Mouse (Mus musculus) gastrocnemius, adult 18-20 months (tissue): ENCODE results near the gene Fuca1. TPM values are rescaled to one million over a fixed set of nuclear protein-coding genes. Genes with fewer than 3 reads are reported as not detected.

ENCODE experiments used
- DNase-seq: peaks from one replicate; pipeline ENCODE4 v3.0.0; 2021; ENCODE audit warnings: low spot score
- total RNA-seq, 2 experiments: library from RNA; stranded (reverse); gene quantifications; 2 replicates each; pipeline ENCODE4 v1.2.3; 2021

Fuca1 gene
- total RNA-seq, 2 experiments from 2014 or later: 22.5 to 23.3 TPM

DNA sequence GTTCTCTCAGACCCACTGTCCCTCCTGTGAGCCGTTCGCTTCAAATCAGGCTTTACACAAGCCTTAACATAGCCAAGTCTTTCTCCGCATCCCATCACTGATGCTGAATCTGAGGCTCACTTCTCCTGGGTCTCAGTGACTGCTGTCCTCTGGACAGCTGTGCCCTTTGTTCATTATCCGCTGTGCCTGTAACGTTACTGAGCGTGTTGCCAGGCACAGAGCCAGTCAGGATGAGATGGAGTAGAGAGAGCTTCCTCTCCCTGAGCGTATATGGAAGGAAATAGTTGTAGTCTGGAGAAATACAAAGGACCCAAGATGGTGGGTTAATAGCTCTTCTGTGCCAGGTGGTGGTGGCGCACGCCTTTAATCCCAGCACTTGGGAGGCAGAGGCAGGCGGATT lies 28.9 kb downstream of the Fuca1 start:
- DNase-seq: no peak

DNA sequence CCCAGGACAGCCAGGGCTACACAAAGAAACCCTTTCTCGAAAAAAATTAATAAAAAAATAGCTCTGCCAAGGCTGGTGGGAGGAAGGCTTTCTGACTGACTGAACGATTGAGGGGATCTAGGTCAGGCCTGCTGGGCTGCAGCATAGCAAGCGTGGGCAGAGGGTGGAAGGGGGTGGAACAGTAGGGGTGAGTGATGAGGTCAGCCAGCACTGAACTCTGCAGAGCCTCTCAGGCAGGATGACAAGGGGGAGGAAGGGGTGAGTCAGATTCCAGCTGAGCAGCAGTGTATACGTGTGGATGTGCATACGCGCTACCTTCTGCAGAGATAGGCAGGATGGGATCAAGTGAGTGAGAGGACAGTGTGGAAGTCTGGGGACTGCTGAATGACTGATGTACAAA lies 29.4 kb downstream of the Fuca1 start:
- no peak for DNase-seq

DNA sequence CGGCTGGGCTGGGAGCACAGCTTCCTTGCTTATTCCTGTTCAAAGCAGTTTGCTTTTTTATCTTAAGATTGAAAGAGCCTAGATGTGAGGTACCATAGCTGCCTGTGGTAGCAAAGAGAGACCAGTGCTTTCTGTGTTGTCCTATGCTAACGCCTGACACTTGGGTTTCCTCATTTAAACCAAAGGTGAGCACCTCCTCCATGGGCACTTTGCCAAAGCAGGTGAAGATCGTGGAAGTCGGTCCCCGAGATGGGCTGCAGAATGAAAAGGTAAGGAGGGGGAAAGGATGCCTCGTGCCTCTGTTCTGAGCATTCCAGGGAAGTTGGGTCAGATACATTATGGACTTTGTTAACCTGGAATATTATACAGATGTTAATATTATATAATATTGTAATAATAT lies 29.8 kb downstream of the Fuca1 start:
- DNase-seq: no peak

DNA sequence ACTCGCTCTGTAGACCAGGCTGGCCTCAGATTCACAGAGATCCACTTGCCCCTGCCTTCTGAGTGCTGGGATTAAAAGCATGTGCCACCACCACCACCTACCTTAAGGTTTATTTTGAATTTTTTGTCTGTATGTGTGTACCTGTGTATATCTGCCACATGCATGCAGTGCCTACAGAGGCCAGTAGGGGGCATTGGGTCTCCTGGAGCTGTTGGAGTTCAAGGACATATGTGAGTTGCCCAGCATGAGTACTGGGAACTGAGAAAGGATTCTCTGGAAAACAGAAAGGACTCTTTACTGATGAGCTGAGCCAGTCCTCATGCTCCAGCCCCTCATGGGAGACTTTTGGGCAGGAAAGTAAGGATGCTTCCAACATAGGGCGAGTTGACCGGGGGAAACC lies 31.0 kb downstream of the Fuca1 start:
- DNase-seq: no peak

DNA sequence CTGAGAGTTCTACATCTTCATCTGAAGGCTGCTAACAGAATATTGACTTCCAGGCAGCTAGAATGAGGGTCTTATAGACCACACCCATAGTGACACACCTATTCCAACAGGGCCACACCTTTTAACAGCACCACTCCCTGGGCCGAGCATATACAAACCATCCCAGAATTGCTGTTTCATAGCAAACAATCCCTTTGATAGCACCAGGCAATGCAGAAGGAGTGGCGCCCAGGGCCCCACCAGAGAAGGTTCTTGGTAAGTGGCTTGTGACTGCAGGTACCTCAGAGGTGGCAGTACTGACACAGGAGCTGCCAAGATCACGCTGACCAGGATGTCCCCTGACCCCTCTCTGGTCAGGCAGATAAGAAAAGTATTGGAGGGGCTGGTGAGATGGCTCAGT lies 32.6 kb downstream of the Fuca1 start:
- DNase-seq: no peak

DNA sequence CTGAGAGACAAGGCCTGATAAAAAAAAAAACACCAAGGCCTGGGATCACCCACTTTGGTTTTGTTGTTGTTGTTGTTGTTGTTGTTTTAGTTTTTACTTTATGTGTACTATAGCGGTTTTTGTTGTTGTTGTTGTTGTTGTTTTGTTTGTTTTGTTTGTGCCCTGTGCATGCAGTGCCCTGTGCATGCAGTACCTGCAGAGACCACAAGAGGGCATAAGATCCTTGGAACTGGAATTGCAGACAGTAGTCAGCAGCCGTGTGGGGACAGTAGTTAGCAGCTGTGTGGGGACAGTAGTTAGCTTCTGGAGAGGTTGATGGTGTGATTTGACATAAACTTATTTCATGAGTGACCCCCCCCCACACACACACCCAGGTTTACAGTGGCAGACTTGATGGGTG lies 33.7 kb downstream of the Fuca1 start:
- peak; percentile 77 for DNase-seq

DNA sequence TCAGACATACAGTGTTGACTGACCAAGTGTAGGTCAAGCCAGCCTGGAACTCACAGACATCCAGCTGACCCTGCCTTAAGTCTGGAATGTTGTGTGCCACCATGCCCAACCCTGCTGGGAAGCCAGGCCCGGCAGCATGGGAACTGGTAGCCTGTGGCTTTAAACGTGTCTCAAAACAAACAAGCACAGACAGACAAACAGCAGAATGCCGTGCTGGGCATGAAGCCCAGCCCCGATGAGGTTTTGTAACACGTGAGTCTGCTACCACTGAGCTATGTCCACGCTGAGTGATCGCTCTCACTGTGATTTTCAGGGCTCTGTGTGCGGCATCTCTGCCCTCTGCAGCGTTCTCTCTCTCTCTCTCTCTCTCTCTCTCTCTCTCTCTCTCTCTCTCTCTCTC lies 35.4 kb downstream of the Fuca1 start:
- DNase-seq: no peak

DNA sequence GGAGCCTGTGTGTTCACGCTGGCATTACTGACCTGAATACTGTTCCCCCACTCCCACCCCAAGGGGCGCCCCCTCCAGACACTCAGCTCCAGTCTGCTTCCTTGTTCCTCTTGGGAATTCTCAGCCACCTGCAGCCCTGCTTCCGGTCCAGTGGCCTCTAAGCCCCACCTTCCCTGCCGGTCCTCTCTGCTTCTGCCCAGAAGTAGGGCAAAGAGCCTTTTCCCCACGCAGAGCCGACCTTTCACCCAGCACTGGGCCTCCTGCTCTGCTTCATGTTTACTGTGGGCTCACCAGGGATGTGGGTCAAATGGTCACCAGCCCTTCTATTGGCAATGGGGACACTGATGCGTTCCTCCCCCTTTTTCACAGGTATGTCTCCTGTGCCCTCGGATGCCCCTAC lies 37.8 kb downstream of the Fuca1 start:
- no peak for DNase-seq

DNA sequence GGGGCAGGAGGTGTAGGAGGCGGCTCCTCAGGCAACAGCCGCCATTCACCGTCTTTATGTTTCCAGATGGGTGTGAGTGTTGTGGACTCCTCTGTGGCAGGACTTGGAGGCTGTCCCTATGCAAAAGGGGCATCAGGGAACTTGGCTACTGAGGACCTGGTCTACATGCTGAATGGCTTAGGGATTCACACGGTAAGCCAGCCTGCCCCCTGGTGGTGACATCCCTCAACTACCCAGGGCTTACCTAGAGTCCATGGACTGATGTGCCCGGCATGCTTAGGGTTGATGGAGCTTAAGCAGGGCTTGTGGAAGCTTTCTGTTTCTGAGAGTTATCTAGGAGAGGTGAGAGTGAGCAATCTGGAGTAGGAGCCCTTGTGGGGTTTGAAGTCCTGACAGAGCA lies 40.2 kb downstream of the Fuca1 start:
- DNase-seq: peak; percentile 78

DNA sequence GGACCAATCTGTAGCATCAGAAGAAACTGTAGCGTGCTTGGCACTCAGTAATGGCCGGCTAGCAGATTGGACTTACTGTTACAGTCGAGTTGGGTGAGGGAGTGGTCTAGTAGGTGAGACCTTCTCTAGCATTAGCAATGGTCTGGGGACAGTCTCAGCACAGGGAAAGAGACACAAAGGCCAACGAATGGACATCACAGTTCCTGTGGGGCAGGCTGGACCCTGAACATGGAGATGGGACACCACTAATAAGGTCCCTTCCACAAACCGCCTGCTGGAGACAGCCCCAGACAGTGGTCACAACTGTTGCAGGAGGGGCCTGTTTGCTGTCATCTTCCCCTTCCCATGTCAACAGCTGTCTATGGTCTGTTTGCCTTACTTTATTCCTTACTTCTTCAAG lies 41.2 kb downstream of the Fuca1 start:
- DNase-seq: no peak

DNA sequence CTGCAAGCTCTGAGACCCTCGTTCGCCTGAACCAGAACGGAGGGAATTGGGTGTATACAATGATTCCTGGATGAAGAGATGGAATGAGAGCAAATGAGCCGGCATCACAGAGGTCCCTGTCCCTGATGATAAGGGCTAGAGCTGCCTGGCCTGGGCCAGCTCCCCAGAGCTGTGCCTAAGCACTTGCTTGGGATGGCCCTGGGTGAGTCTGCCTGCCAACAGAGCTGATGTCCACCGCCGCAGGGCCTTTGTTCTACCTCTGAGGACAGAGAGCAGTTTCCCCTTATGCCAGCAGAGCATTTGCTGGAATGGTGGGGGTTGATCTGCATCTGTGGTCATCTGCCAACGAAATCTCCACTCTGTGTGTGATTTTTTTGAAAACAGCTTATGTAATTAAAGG lies 41.7 kb downstream of the Fuca1 start:
- no peak for DNase-seq

DNA sequence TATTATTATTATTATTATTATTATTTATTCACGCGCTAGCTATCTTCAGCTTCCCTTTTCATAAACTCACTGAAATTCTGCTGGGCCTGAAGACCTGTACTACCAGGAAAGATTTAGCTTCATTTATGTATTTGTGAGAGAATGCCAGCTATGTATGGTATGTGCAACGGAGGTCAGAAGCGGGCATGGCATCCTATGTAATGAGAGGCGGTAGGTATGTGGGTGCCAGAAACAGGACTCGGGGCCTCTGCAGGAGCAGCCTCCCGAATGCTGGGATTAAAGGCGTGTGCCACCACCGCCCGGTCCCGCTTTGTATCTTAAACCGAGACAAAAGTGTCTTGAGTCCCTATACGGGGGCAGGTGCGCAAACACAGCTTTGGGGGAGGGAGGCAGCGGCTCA lies 42.4 kb downstream of the Fuca1 start:
- DNase-seq: no peak

DNA sequence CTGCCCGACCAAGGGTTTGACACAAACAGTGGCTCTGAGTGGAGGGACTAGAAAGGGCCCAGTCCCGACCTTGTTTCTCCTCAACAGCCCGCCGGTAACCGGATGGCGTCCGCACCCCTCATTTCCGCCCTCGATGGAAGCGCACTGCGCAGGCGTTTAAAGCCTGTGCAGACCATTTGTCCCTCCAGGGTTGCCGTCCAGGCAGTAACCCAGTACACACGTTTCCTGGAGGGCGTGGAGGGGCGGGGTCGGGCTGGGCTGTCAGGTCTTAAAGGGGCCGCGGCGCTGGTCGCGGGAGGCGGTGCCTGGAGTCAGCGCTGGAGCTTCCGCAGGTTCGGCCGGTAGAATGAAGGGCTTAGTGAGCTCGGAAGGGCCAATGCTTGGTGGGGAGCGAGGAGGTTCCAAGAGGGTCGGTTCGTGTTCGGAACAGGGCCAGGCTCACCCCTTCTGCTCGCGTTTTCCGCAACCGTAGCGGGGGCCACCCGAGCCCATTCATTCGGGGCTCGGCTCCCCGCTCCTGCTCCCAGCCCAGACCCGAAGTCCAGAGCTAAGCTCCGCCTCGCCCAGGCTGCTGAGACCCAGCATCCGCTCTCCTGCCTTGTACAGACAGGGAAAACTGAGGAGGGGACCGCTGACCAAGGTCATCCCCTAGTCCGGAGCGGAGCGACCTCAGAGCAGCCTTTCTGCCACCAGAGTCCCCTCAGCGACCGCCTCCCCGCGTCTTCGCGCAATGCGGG lies 43.1 kb downstream of the Fuca1 start, which contains the start of gene Gale:
TSS of gene Gale (plus strand) at position 271 of the 737 bp plus-strand sequence.
- peak; percentile 93 for DNase-seq

DNA sequence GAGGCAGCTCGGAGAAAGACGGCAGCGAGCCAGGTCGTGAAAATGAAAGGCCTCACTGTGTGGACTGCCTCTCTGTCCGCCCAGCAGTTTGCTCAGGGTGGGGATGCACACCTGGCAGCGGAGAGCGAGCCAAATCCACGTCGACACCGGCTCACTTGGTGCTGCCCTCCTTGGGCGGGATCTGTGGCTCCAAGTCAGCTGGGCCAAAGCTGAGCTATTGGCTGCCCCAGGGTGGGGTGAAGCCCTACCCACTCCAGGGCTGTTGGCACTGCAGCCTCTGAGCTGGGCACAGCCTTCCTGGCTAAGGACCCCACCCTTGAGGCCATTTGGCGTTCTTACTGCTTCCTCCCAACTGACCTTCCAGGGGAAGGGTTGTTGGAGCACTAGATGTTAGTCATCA lies 43.9 kb downstream of the Fuca1 start:
- DNase-seq: peak; percentile 28

DNA sequence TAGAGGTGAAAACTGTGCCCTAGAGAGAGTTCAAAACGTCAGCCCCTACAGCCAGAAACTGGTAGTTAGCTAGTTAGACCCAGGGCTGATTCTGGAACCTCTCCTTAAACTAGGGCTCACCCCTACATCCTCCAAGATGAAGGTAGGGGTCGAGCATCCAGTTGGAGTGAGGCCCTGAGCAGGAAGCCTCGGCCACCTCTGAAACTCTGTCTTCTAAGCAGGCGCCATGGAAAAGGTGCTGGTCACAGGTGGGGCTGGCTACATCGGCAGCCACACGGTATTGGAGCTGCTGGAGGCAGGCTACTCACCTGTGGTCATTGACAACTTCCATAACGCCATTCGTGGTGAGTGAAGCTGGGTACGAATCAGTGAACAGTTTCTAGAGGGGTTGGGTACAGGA lies 44.6 kb downstream of the Fuca1 start:
- DNase-seq: no peak

DNA sequence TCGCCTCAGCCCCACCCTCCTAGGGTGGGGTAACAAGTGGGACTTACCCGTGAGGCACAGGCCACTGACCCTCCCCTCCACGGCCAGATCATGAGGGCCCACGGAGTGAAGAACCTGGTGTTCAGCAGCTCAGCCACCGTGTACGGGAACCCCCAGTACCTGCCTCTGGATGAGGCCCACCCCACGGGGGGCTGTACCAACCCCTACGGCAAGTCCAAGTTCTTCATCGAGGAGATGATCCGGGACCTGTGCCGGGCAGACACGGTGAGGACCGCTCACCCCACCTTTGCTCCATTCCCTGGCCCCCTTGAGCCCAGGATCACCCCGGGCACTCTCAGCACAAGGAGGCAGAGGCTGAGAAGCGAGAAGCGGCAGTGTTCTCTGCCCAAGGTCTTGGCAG lies 45.7 kb downstream of the Fuca1 start:
- DNase-seq: no peak

DNA sequence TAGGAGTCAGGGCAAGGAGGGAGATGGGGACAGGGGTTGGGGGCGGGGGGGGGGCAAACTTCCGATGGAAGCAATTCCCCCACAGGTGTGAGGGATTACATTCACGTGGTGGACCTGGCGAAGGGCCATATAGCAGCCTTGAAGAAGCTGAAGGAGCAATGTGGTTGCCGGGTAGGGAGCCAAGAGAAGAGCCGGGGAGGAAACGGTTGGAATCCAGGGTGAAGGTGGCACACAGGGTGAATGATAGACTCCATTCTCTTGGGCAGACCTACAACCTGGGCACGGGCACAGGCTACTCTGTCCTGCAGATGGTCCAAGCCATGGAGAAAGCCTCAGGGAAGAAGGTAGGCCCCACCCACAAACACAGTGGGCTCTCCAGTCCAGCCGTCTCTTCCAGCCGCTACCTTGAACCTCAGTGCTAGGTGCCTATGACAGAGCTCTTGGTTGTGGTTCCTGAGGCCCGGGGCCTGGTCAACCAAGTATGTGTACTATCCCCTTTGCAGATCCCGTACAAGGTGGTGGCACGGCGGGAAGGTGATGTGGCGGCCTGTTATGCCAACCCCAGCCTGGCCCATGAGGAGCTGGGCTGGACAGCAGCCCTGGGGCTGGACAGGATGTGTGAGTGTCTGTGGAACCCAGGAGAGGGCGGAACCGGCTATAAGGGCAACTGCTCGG lies 46.7 kb downstream of the Fuca1 start:
- no peak for DNase-seq

DNA sequence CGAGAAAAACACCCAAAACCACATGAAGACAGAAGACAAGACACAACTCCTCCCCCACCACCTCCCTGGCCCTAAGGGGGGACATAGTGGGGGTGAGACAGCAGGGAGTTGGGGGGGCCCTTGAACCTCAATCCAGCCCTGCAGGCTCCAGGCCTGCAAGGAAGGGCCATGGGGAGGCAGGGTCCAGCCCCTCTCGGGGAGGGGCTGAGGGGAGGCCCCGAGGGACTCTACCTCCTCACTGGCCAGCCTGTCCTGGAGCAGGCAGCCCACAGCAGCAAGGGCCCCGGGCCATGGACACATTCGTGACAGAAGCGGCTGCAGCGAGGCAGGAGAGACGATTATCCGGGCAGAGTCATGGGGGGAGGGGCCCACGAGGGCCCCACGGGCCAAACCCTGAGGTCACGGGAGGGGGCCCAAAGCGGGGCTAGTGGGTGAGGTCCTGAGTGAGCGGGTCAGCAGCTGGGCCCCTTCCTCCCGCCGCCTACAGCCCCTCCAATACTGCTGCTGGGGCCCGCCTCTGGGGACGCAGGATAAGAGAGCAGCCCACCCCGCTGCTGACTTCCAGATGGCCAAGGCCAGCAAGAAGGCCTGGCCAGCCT lies 47.8 kb downstream of the Fuca1 start:
- no peak for DNase-seq

DNA sequence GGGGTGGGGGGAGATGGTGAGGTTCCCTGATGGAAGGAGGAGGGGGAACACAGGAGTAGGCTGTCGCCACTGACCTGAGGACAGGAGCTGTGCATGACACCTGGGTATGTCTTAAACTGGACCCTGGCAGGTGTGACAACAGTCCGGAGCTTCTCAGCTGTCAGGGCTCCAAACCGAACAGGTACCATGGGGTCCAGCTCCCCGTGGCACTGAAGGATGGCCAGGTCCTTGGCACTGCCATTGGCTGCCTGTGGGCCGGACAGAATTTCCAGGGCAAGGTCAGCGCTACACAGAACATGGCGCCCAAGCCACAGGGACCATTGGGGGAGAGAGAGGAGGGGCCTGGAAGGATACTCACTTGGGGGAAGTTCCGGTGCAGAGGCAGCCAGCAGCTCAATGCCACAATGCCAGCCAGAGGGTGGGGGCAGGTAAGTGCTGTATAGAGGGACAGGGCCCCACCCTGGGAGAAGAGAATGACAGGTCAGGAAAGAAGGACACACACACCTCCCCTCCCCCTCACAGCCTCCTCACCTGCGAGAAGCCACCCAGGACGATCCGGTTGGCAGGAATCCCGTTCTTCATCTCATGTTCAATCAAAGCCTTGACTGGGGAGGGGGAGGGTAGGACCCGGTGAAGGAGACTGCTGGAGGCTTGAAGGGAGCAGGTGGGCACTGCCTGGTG lies 48.7 kb downstream of the Fuca1 start:
- DNase-seq: no peak

DNA sequence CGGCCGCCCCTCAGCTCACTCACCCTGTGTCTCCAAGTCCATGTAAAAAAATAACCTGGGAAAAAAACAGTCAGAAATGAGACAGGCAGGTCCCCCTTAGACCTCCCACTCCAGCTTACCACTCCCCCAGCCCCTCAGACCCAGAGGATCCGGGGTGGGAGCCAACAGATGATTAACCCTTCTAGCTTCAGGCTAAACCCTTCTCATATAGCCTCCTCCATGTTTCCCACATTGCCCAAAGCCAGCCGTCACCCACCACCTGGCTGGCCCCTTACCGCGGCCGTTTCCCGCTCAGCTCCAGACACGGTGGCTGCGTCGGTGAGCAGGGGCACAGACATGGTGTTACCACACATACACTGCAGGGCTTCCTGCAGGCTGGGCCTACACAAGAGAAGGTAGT lies 50.0 kb downstream of the Fuca1 start:
- DNase-seq: no peak

DNA sequence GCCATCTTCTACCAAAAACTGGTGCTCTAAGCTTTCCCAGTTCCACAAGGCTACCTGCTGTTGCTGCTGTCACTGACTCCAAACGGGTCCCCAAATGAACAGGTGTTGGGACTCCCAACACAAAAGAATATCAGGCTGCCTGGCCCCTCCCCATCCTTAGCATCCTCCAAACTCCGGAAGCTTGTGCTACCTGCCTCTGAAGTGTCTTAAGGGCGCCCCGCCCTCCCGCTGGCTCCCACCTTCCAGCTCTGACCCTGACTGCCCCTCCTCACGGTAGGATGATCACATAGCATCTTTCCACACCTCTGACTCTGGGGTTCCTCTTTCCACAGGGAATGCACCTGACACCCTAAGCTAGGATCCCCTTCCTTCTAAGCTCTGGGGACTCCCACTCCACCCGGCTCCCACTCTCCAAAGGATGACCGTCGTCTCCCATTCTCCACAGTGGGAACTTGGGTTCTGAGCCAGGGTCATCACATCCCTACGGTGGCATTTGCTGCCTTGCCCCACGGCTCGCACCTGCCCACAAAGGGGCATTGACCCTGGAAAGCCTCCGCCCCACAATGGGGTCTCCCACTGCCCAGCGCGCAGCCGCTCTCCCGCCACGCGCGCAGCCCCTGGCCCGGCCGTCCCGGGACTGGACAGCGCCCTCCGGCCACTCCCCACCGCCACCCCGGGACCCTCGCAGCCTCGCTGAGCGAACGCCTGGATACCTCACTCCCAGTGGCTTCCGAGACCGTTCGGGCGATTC lies 51.4 kb downstream of the Fuca1 start:
- DNase-seq: no peak

DNA sequence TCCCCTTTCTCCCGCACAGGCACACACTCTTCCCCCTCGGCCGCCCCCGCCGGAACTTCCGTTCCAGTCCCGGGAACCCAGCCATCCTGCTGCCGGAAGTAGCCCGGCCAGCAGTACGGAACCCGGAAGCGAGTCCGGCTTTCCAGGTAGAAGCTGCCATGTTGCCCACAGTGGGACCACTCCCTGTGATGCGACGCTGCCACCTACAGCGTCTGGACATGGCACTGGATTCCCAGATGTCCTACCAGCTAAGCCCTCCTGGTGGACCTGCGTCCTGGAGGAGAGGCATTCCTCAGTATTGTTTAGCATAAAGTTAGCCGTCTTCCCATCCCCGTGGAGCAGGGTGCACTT lies 52.0 kb downstream of the Fuca1 start, which contains the start of gene Lypla2:
TSS of gene Lypla2 (minus strand) at position 71 of the 351 bp plus-strand sequence.
- DNase-seq: peak; percentile 91
